Mouse (Mus musculus) embryonic facial prominence, embryonic 11.5 days (tissue): Measurements from ENCODE around the gene Mndal. TPM values are rescaled to one million over a fixed set of nuclear protein-coding genes. Genes with fewer than 3 reads are reported as not detected.

Source experiments
- polyA plus RNA-seq: library from polyadenylated mRNA; unstranded; fragments of >200 nt; fragmentation: Nextera tagmentation; extraction: Ambion mirVana; gene quantifications from 2 replicates; pipeline ENCODE4 v1.2.1, GENCODE M21; 2014

Mndal gene
- polyA plus RNA-seq, 1 experiment from 2014 or later: 0.49 TPM

Other genes starting within 250 kb of the Mndal start
- 0.74 and 0.95 TPM in 2 replicates for gene Ifi207, start 200.7 kb downstream of the Mndal start, polyA plus RNA-seq
- 1.00 and 1.0 TPM in 2 replicates for gene Ifi204, start 175.5 kb downstream of the Mndal start, polyA plus RNA-seq
- gene Ifi211, start 29.4 kb downstream of the Mndal start, polyA plus RNA-seq: 0.28 and 0.40 TPM in 2 replicates
- 0.17 and 0.38 TPM in 2 replicates for gene Ifi203, start 181 bp upstream of the Mndal start, polyA plus RNA-seq
- gene Ifi202b, start 40.3 kb upstream of the Mndal start, polyA plus RNA-seq: 0.20 and 0.36 TPM in 2 replicates
- not detected in 2 replicates for gene Ifi205, start 89.3 kb upstream of the Mndal start, polyA plus RNA-seq
- gene Olfr433, start 98.2 kb upstream of the Mndal start, polyA plus RNA-seq: not detected in 2 replicates
- not detected in 2 replicates for gene Olfr432, start 106.7 kb upstream of the Mndal start, polyA plus RNA-seq
- gene Olfr430, start 124.1 kb upstream of the Mndal start, polyA plus RNA-seq: 0.07 TPM in 1 of 2 replicates, not detected in the other
- gene Olfr429, start 141.8 kb upstream of the Mndal start, polyA plus RNA-seq: not detected in 2 replicates
- not detected in 2 replicates for gene Olfr427, start 154.4 kb upstream of the Mndal start, polyA plus RNA-seq
- gene Olfr231, start 178.7 kb upstream of the Mndal start, polyA plus RNA-seq: 0.64 and 0.90 TPM in 2 replicates
- gene Olfr424, start 189.0 kb upstream of the Mndal start, polyA plus RNA-seq: 0.29 TPM in 1 of 2 replicates, not detected in the other
- 0.14 and 0.34 TPM in 2 replicates for gene Olfr420, start 213.1 kb upstream of the Mndal start, polyA plus RNA-seq
- gene Spta1, start 230.3 kb upstream of the Mndal start, polyA plus RNA-seq: 2.0 and 2.4 TPM in 2 replicates